Mouse (Mus musculus) heart, adult 2 months (tissue): ENCODE results near the gene Zfp296. TPM values are rescaled to one million over a fixed set of nuclear protein-coding genes. Genes with fewer than 3 reads are reported as not detected.

Source experiments
- DNase-seq, 2 experiments: peaks; one replicate each; pipeline ENCODE4 v3.0.0; 2021
- H3K27ac ChIP-seq: fragments of 200-600 bp; 2 replicates; pipeline ENCODE4 v1.8.1; 2022
- H3K27me3 ChIP-seq: fragments of 200-500 bp; 2 replicates; pipeline ENCODE4 v1.6.1; 2012; ENCODE audit warnings: mild to moderate bottlenecking, low read length, inconsistent platforms, mixed read lengths; ENCODE audit not compliant: control insufficient read depth, insufficient read depth
- H3K36me3 ChIP-seq: fragments of 200-500 bp; 2 replicates; pipeline ENCODE4 v1.6.1; 2012; ENCODE audit warnings: low read length, inconsistent platforms; ENCODE audit not compliant: control insufficient read depth, insufficient read depth
- H3K4me1 ChIP-seq: fragments of 200-500 bp; 2 replicates; pipeline ENCODE4 v1.6.1; 2011; ENCODE audit warnings: low read length; ENCODE audit not compliant: control insufficient read depth, insufficient read depth
- H3K4me3 ChIP-seq: fragments of 200-600 bp; 2 replicates; pipeline ENCODE4 v1.8.1; 2022
- H3K79me2 ChIP-seq: fragments of 200-500 bp; replicated peaks from 2 replicates; pipeline ENCODE4 v1.6.1; 2012; ENCODE audit warnings: mild to moderate bottlenecking, inconsistent platforms, low read length, moderate library complexity, mixed read lengths; ENCODE audit not compliant: control insufficient read depth, insufficient read depth
- H3K9ac ChIP-seq: fragments of 200-500 bp; 2 replicates; pipeline ENCODE4 v1.6.1; 2012; ENCODE audit warnings: low read depth, mild to moderate bottlenecking, control low read depth, inconsistent platforms, low read length, mixed read lengths
- CTCF ChIP-seq: fragments of 200-600 bp; IDR thresholded peaks from 2 replicates; pipeline ENCODE4 v1.8.1; 2022; ENCODE audit warnings: antibody characterized with exemption, mild to moderate bottlenecking, moderate library complexity
- EP300 ChIP-seq: fragments of 200-500 bp; IDR thresholded peaks from 2 replicates; pipeline ENCODE4 v1.6.1; 2011; ENCODE audit warnings: low read depth, low read length, control low read depth; ENCODE audit not compliant: insufficient read depth
- POLR2A ChIP-seq: fragments of 200-500 bp; IDR thresholded peaks from 2 replicates; pipeline ENCODE4 v1.6.1; 2011; ENCODE audit warnings: mild to moderate bottlenecking, low read depth, low read length, control low read depth; ENCODE audit not compliant: insufficient read depth
- WGBS: fragments of 180-500 bp; shearing (Covaris S2); methylation state at CpG from one replicate; pipeline ENCODE4 v1.1.7; 2018; 5-methylcytosine and 5-hydroxymethylcytosine counted together
- intact Hi-C: fragments of 180-260 bp; cut with DNase I; formaldehyde crosslinking; loops from one replicate; pipeline ENCODE4 v1.15.1; 2025
- polyA plus RNA-seq: library from polyadenylated mRNA; depleted of rRNA; stranded (reverse); fragments of >200 nt; gene quantifications from 2 replicates; pipeline ENCODE4 v1.2.3, GENCODE M21; 2012
- total RNA-seq, 2 experiments: library from RNA; stranded (reverse); gene quantifications; 2 replicates each; pipeline ENCODE4 v1.2.3; 2021

The Zfp296 gene
- total and polyA plus RNA-seq, 3 experiments, result 0.42 to 1.0 (median 0.43) TPM

DNA sequence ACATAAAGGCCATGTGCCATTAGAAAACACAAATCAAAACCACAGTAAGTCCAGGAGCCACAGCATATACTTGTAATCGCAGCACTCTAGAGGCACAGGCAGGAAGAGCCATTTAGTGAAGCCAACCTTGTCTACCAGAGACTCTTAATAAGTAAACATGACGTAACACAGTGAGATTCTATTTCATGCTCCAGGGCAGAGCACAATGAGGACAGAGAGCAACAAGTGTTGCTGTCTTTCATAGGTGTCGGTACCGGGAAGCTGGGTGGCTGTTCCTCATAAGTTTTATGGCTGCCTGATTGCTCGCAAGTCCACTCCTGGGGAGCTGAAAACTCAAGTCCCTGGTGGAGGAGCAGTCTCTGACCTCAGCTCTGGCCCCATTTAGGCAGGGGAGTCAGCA is 25.5 kb upstream of the Zfp296 start:
- Histone ChIP-seq H3K36me3 (no peaks in the 10 kb centered on the region), H3K4me1 (peaks cover 13% of the 10 kb centered on the region), H3K79me2 (peaks cover 17% of the 10 kb centered on the region), H3K27me3 (no peaks in the 10 kb centered on the region), H3K4me3 (no peak overlapping the region), H3K27ac (no peak overlapping the region), H3K9ac (no peak overlapping the region)
- intact Hi-C loops, result no loop called here
- TF ChIP-seq CTCF, result no peak
- DNase-seq, result no peak
- 85% methylated on average over 5 of the region's 5 CpGs for WGBS

DNA sequence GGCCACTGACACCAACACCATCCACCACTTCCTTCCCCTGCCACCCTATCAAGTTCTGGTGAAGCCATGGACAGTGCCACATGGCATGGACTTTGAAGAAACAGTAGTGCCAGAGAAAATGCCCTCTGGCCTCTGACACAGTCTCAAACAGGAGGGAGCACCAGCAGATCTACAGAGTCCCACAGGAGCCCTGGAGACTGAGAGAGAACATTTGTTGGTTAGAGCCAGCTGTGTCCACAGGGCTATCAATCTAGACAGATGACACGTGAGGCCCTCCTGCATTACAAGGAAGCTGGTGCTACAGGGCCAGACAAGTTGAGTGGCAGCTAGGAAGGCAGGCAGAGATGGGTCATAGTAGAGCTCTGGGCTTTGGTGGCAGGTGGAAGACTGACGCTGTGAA is 24.6 kb upstream of the Zfp296 start:
- Histone ChIP-seq H3K4me3 (no peak overlapping the region), H3K79me2 (peaks cover 17% of the 10 kb centered on the region), H3K9ac (no peak overlapping the region; the same call in 1 of the 2 replicates), H3K4me1 (peaks cover 17% of the 10 kb centered on the region), H3K27me3 (no peaks in the 10 kb centered on the region), H3K36me3 (no peaks in the 10 kb centered on the region), H3K27ac (no peak overlapping the region)
- WGBS, result 34% methylated on average over 2 of the region's 2 CpGs
- intact Hi-C loops, result no loop called here
- TF ChIP-seq CTCF, result no peak
- no peak for TF ChIP-seq POLR2A
- TF ChIP-seq EP300, result no peak
- DNase-seq, result no peak

DNA sequence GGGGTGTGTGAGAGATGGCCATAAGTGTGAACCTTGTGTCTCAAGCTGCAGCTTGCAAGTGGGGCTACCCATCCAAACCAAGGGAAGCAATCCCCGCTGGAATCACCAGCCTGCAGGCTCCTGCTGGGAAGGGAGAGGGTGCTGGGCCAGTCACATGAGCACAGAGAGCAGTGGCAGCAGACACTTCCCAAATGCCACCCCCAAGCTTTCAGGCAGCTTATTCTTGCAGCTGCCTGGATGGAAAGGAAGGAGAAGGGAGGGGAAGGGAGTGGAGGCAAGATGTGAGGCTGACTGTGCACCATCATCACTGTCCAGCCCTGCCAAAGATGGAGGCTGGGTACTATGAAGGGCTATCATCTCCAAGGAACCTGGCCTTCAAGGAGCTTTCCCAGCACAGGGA is 22.9 kb upstream of the Zfp296 start:
- intact Hi-C loops, result no loop called here
- H3K9ac ChIP-seq, result no peak overlapping the region
- no peaks in the 10 kb centered on the region for H3K27me3 ChIP-seq
- no peaks in the 10 kb centered on the region; the same call in none of the 2 replicates for H3K36me3 ChIP-seq
- TF ChIP-seq POLR2A (no peak), EP300 (no peak), CTCF (no peak)
- WGBS, result 67% methylated on average over 1 of the region's 1 CpGs
- H3K79me2 ChIP-seq, result peaks cover 16% of the 10 kb centered on the region
- H3K4me3 ChIP-seq, result no peak overlapping the region
- DNase-seq, result no peak
- H3K4me1 ChIP-seq, result peaks cover 30% of the 10 kb centered on the region
- H3K27ac ChIP-seq, result no peak overlapping the region

DNA sequence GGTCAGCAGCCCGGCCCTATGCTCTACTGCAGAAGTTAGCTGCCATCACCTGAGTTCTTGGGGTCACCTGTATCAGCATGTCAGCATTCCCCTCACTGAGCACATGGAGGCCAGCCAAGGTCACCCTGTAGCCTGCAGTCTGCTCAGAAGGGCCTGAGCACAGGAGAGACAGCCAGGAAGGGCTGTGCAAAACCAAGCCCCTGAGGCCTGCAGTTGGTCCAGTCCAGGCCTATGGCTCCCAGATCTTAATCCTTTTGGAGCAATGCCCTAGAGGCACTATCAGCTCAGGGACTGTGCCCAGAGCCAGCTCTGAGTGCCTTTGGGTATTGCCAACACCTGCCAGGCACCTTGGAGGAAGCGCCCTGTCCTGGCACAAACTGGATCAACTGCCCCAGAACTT is 20.0 kb upstream of the Zfp296 start:
- Histone ChIP-seq H3K9ac (no peak overlapping the region), H3K4me3 (no peak overlapping the region), H3K4me1 (peaks cover 42% of the 10 kb centered on the region), H3K79me2 (peaks cover 16% of the 10 kb centered on the region), H3K36me3 (no peaks in the 10 kb centered on the region; the same call in none of the 2 replicates), H3K27ac (no peak overlapping the region; the same call in 1 of the 2 replicates), H3K27me3 (no peaks in the 10 kb centered on the region)
- WGBS, result 60% methylated on average over 2 of the region's 2 CpGs
- DNase-seq, result peak in 1 of 2 experiments; percentile 22
- intact Hi-C loops, result no loop called here
- TF ChIP-seq CTCF, result no peak
- no peak for TF ChIP-seq EP300
- no peak for TF ChIP-seq POLR2A

DNA sequence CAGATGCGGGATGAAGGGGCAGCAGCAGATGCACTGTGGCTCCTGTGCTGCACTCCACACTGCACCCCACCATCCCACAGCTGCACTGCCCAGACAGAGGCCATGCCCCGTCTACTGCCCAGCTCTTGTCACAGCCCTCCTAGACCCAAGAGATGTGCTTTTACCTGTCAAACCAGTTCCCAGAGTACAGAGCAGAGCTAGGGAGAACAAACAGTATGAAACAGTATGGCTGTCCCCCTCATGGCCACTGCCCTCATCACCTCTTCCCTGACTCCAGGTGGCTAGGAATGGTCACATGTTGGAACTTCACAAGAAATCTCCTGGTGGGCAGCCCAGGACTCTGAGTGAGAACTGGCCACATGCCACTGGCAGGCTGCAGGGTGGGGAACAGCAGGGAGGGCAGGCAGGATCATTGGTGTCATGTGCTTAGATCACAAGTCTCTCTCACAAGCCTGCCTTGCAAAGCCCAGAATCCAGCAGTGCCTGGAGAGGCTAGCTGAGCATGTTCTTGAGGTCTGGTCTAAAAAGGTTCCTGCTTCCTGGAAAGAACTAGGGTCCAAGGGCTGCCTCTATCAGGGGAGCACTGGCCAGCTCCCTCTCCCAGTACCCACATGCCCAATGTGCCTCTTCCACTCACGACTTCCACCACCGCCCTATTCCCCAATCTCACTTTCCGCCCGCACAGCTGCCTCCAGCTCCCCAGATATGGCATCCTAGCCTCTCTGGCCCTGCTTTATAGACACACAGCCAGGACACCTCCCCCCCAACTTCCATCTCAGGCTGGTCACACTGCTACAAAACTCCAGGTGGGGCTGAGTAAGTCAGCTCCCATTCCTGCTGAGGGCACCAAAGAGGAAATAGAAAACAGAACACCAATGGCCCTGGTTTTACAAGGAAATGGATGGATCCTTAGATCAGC is 18.8 kb upstream of the Zfp296 start:
- intact Hi-C loops, result no loop called here
- 71% methylated on average over 6 of the region's 6 CpGs for WGBS

DNA sequence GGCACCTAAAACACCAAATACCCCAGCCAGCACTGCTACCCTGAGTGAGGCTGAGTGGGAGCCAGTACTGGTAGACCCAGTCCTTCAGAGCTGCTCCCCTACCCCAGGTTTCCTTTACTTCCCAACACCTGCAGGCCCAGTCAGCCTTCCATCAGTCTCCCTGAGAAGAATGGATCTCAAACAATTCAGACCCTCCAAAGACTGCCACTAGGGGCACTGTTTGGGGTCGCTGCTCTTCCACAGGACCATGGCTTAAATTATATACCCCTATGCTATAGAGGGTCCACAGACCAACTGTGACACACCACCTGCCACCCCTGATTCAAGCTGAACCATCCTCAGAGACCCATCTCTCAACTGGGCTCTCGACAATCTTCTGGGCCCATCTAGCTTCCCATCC is 18.1 kb upstream of the Zfp296 start:
- Histone ChIP-seq H3K79me2 (peaks cover 12% of the 10 kb centered on the region), H3K27me3 (no peaks in the 10 kb centered on the region), H3K9ac (no peak overlapping the region), H3K4me3 (no peak overlapping the region), H3K27ac (peak overlapping the region; percentile 57), H3K4me1 (peaks cover 42% of the 10 kb centered on the region), H3K36me3 (no peaks in the 10 kb centered on the region; the same call in none of the 2 replicates)
- 62% methylated on average over 2 of the region's 2 CpGs for WGBS
- DNase-seq, result no peak
- TF ChIP-seq EP300 (no peak), CTCF (peak; percentile 63)
- intact Hi-C loops, result no loop called here

More for the DNA sequence above, 18.8 kb upstream of the Zfp296 start:
- peak; percentile 79; the same call in 1 of the 2 replicates for TF ChIP-seq EP300
- TF ChIP-seq POLR2A, result peak; percentile 50; the same call in 1 of the 2 replicates
- TF ChIP-seq CTCF, result no peak
- no peaks in the 10 kb centered on the region; the same call in none of the 2 replicates for H3K36me3 ChIP-seq
- no peaks in the 10 kb centered on the region for H3K27me3 ChIP-seq
- peaks cover 12% of the 10 kb centered on the region for H3K79me2 ChIP-seq
- no peak overlapping the region for H3K9ac ChIP-seq
- DNase-seq, result peak; percentile 48 to 50
- H3K4me1 ChIP-seq, result peaks cover 42% of the 10 kb centered on the region
- H3K27ac ChIP-seq, result peak overlapping the region; percentile 57
- H3K4me3 ChIP-seq, result no peak overlapping the region
